Mouse (Mus musculus) ovary, postnatal 10 days (tissue): ENCODE data around the gene Fmnl1.

ENCODE experiments used
- DNase-seq: peaks from one replicate; pipeline ENCODE4 v3.0.0; 2022; ENCODE audit warnings: low spot score

Fmnl1 gene

DNA sequence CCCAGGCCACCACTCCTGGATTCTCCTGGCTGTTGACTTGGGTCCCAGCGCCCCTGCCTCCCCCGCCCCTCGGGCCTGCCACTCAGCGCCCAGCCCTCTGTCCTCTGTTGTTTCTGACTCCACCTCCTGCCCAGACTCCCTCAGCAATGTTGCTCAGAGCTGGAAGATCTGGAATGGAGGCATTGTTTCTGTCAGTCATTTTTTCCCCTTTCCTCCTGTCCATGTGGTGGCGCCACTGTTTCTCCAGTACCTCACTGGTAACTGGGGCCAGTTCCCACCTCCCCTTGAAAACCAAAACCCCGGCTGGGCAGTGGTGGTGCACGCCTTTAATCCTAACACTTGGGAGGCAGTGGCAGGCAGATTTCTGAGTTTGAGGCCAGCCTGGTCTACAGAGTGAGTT is 9.5 kb upstream of the Fmnl1 start:
- DNase-seq, result no peak

DNA sequence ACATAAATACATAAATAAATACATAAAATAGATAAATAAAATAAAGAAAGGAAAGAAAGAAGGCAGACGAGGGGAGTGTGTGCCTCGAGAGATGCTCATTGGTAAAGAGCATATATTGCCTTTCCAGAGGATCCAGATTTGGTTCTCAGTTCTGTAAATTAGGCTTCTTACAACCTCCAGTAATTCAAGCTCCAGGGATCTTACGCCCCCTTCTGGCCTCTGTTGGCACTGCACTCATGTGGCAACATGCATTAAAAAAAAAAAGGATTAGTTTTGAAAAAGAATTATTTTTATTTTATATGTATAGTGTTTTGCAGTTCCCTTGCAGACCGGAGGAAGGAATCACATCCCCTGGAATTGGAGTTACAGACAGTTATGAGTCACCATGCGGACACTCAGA is 8.8 kb upstream of the Fmnl1 start:
- DNase-seq, result no peak

DNA sequence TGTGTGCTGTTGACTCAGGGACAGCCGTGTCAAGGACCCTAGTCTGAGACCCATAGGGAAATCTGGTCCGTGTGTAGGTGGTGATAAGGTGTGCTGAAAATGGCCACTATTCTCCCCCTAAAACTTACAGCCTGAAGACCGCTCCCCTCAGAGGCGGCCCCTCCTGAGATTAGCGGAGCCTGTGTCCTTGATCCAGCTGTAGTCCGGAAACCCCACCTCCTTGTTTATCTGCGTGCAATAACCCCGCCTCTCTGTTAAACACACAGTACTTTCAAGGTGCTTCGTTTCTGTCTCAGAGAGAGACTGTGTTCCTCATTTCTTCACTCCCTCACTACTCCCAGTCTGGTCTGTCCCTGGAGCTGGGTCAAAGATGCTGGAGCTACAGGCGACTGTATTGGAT is 6.5 kb upstream of the Fmnl1 start:
- no peak for DNase-seq

DNA sequence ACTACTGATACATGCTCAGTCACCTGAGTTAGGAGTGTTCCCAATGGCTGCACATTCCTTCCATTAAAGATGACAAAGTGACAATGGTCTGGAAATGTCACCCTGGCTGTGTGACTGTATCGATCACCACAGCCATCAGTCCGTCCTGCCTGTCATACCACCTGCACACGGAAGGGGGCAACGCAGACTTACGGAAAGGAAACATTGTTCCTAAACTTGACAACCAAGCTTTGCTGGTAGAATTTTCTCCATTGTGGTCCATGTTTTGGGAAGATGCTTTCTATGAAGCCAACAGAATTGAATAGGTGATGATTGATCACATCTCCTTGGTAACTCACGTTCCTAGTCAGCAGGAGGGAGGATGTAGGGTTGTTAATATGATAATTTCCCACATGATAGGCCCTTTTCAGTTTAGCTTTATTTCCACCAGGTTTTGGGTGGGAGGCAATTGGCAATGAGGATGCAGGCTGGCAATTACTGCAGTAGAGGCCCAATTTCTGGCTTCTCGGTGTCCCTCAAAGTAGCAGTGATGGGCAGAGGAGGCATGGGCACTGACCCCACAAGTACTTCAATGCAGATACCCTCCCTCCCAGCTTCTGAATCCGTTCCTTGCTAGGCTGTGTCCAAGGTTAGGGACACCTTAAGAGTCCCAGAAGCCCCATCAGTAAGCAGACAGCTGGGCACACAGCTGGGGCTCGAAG is 2.1 kb upstream of the Fmnl1 start:
- no peak for DNase-seq

DNA sequence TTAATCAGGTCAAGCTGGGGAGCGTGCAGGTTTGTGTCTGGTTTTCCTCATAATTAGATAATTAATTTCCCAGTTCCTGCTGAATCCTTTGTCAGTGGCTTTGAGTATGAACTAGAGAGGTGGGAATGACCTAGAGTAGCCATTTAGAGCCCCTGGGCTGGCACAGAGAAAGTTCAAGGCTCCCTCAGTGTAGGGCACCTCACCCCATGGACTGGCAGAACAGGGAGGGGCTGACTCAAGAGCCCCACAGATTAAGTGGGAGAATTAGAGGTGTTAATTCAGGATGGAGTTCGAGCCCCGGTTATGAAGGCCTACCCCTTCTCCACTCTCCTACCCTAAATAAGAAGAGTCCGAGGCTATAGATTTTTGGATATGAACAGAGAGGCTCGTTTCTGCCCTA is 1.2 kb upstream of the Fmnl1 start:
- DNase-seq, result no peak

DNA sequence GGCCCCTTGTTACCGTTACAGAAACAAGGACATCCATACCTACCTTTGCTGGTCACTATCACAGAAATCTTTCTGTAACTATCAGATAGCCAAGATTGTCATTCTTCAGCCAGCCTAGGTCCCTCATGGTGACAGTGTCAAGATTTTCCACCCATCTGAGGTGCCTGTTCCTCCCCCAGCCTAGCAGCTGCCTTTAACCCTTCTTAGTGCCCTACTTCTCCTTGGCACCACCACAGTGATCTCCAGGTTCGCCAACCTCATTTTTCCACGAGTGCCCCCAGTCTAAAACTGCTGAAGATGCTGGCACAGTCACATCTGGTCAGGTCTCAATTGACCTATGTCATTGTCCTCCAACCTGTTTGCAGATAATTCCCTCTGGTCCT is 805 bp upstream of the Fmnl1 start:
- no peak for DNase-seq

DNA sequence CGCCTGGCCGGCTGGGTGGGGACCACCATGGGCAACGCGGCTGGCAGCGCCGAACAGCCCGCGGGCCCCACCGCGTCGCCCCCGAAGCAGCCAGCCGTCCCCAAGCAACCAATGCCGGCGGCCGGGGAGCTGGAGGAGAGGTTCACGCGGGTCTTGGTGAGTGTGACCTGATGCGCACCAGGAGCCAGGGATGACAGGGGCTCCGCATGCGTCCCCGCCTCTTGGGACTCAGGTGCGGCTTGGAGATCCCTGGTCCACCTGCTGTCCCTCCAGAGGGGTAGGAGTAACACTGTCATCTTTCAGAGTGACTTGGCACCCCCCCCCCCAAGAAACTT is 346 bp downstream of the Fmnl1 start:
- no peak for DNase-seq

DNA sequence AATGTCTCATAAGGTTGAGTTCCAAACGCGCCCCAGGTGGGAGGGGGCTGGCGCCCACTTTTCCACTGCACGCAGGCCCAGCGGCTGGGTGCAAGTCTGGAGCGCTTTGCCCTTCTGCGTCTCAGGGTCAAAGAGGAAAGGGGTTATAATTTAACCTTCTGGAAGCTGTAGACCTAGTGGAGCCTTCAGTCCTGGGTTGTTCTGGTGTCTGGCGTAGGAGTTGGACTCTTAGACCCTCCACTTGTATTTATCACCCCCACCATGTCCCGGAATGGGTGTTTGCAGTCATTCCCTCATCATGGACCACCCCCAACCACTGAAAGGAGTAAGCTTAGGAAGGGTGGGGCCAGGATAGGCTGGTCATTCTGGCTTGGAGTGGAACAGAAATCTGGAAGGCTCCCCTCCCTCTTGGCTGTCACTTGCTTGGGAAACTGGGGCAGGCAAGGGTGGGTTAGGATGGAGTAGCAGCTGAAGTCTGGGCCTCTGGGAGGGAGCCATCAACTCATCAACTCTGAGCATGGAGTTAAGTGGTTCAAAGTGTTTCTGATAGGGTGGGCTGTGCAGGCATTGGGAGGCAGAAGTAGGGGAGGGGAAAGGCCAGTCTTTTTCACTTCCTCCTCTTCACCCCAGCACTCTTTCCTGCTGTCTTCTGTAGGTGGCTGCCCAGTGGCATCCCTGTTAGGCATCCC is 940 bp downstream of the Fmnl1 start:
- DNase-seq, result no peak

DNA sequence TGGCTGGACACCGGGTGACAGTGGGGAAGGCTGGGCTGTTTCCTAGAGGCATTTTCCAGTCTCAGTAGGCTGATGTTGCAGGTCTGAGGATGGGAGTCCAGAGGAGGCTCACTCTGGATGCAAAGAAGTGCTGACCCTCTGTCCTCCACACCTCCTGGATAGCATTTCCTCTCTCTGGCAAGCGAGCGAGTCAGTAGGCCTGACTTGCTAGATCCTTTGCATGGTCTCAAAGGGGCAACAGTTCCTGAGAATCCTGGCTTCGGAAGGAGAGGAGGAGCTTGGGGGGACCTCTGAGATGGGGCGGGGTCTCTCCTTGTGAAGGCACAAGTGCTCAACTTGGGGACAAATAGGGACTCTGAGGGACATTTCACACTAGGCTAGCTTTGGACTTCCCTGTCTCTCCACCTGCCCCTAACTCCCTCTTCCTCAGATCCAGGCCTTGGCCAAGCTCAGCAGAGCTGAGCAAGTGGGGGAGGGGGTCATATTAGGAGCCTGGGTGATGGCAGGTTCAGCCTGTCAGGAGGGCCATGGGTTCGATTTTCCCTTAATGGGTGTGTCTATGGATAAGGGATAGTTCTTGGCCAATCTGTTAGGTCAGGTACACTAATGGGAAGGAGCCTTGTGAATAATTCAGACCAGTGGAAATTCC is 1.6 kb downstream of the Fmnl1 start:
- no peak for DNase-seq

DNA sequence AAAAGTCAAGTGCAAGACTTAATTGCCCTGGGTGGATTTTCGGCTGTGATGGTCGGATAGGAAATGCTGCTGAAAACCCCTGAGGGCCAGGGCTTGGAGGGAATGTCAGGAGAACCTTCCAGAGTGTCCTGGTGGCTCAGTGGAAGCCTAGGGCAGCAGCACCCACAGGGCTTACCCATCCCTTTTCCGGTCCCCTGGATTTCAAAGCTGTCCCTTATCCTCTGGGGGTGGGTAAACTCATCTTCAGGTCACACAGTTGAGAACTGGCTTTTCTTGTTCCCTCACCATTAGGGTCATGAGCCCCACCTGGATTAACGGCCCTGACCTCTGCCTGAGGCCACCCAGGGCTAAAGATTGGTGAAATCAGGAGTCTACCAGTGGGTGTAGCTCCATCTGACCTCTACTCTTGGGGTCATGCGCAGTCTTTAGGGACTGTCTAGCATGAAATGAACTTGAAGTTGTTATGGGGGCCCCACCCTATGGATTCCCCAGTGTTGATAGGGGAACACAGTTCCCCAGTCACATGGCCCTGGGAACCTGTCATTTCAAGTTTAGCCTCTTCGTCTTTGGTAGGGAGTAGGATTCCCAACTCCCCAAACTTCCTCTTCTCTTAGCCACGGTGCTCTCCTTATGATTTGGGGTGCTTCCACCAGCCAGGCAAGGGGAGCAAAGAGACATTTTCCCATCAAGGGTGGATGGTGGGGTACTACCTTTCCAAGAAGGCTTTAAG is 2.3 kb downstream of the Fmnl1 start:
- DNase-seq, result no peak

DNA sequence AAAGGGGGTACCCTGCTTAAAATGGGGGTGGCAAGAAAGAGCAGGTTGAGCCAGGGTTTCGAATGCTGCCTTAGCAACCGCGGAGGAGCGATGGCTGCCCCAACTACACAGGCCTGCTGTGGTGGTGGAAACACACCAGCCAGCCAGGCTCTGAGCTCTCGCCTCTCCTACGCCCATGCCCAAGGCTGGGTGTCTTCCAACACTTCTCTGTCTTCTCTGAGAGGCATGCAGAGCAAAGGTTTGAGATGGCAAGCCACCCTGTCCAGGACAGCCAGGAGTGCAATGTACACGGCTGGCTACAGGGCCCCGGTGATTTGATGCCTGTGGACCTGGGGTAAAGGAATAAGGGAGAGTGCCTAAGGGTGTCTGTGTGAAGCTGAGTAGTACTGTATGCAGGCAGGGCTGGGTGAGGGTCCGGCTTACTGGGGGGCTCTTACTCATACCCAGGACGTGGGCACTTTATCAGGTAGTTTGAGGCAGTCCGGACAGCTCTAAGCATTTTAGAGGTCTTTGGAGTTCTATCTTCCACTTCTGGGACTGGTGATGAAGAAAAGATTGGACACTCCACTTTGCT is 3.0 kb downstream of the Fmnl1 start:
- DNase-seq, result no peak

DNA sequence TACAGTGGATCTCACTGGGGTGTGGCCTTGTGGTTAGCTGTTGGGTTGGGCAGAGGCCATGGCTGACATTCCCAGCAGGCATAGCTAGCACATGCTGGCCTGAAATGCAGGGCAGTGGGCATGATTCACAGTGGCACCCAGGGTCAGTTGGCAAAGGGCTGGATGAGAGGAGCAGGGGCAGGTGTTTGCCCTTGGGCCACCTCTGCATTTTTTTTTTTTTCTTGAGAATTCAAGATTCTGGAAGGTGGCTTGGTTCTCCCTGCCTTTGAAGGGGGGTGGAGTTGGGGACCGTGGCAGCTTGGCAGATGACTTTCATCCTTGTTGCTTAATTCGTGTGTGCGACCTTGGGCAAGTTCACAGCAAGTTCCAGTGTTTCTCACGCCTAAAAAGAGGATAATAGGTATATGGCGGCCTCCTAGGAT is 3.5 kb downstream of the Fmnl1 start:
- DNase-seq, result no peak

DNA sequence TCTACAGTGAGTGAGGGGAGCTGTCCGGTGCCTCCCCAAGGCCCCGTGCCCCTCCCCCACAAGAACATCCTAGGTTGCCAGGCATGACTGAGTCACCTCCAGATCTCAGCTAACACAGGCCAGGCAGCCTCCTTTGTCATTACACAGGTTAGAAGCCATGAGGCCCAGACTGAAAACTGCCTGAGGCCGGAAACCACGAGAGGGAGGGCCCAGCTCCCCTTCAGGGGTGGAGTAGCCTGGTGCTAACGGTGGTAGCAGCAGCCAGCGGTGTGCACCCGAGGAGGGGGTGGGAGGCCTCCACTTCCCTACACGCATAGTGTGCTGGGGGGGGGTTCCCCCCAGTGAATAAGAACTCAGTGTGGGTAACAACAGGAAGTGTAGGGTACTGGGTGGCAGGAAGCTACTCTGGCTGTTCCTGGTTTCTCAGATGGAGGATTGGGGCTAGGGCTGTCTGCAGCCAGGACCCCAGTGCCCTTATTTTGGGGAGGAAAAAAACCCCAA is 4.0 kb downstream of the Fmnl1 start:
- DNase-seq, result no peak

DNA sequence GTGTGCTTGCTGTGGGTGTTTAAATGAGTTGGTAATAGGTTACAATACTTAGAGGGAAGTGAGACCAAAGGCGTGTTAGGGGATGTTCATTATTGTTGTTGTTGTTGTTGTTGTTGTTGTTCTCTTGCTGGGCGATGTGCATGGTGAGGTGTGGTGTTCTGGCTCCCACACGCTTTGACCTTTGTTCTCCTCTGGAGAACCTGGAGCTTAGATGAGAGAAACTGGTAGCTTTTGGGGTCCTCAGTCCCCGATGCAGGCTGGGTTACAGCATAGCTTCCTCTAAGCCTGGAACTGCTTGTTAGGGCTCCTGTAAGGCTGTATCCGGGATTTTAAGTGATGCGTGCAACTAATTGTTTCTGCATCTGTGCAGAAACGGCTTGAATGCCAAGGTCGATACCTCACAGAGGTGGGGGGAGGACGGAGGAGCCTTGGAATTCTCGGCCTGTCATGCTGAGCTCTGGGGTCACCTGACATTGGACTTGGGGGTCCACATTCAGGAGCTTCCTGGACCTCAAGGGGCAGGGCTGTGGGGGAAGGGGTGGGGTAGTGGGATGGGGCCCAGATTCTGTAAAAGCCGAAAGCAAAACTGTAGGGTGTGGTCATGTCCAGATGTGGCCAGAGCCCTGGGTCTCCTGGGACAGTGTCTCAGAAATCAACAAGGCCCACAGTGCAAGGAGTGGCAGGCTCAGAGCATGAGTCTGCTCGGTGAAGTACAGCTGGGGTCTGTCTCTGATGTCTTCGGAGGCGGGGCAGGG is 5.0 kb downstream of the Fmnl1 start:
- no peak for DNase-seq

DNA sequence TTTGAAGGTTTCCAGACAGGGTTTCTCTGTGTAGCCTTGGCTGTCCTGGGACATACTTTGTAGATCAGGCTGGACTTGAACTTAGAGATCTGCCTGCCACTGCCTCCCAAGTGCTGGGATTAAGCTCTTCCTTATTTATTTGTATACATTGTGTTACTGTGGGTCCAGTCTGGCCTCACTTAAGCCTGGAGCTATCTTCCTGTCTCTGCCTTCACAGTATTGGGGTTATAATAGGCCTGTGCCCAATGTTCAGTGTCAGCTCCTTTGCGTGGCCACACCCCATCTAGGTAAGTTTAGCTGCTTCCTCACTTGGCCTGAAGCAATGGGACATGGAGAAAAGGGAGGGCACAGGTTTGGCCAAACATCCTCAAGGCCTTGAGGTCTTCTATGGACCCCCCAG is 5.6 kb downstream of the Fmnl1 start:
- DNase-seq, result no peak

DNA sequence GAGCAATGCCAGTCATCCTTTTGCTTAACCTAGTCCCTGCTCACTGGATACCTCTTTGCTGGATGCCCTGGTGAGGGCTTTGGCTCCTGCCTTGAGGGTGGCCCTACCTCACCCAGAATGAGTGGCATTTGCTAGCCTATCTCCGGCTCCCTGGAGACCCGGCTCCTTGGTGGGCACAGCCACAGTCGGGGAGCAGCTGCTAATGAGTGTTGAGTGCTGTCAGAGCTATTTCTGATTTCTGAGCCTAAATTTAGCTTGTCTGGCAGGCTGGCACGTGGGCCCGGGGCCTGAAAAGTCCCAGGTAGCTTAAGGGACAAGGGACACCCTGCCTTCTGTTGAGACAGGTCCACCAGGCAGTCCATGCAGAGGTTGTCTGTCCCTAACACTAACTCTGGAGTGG is 6.3 kb downstream of the Fmnl1 start:
- no peak for DNase-seq

DNA sequence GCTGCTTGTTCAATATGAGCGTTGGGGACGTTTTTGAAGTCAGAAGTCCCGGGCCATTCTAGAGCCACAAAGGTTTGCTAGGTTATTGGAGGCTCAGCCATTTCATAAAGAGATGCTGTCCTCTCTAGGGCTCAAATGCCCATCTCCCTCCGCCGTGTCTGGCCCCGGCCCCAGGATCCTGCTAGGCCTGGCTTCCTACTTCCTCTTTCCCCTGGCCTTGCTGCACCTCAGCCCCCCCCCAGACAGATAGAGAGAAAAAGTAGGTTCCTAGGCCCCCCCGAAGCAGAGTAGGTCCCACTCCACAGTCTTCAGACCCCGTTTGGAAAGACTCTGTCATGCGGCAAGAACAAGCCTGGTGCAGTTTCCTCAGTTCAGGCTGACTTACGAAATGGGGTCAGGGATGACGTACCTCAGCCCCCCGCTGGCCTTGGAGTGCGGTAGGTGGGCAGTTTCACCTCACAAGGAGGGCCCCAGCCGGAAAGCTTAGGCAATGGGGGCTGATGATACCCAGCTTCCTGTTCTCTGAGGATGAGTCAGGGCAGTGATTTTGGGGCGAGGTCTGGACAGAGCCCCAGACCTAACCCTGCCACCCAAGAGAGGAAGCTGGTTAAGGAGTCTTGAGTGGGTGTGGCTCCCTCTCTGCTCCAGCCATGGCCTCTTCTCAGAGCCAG is 7.0 kb downstream of the Fmnl1 start:
- DNase-seq, result no peak

DNA sequence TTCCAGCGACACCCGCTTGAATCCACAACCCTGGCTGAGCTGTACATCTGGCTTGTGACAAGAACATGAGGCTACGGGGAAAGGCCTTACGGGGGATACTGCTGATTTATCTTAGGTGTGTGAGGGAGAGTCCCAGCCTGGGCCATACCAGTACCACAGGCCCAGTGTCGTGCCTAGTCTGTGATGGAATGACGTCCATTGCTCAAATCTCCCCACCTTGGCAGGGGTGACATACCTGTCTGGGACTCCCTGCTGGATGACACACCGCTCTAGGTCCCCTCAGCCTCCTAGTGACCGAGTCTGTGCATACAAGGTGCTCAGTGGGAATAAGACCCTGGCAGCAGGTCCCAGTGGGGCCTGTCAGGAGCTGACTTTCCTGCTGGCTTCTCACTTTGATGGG is 7.8 kb downstream of the Fmnl1 start:
- no peak for DNase-seq

DNA sequence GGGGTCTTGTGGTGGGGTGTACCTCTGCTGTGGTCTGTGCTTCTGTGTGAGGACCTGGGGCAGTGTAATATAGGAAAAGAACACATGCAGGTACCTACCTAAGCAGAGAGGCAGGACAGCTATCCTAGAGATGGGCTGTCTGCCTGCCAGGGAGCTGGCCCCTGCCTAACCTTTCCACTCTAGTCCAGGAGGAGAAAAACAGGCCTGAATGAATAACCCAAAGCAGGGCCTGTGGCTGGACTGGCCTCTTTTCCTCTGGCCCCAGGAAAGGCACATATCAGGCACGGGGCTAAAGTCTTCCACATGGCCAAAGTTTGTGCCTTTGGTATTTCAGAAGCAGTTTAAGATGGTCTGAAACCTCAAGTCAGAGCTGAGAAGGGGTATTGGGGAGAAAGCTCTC is 9.5 kb downstream of the Fmnl1 start:
- DNase-seq, result no peak

DNA sequence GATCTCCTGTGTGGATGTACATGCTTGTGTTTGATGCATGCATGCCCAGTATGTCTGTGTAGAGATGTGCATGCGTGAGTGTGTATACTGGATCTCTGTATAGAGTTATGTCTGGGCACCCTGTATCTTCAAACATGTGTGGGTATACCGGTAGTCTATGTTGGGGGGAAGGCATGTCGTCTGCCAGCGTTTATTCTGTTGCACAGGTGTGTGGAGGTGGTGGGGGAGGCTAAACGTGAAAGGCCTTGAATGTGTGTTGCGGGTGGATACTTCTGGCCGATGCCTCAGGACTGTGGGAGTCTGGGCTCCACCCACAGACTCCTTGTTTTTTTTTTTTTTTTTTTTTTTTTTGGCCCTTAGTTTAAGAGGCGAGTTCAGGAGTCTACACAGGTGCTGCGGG is 10.4 kb downstream of the Fmnl1 start:
- DNase-seq, result no peak

DNA sequence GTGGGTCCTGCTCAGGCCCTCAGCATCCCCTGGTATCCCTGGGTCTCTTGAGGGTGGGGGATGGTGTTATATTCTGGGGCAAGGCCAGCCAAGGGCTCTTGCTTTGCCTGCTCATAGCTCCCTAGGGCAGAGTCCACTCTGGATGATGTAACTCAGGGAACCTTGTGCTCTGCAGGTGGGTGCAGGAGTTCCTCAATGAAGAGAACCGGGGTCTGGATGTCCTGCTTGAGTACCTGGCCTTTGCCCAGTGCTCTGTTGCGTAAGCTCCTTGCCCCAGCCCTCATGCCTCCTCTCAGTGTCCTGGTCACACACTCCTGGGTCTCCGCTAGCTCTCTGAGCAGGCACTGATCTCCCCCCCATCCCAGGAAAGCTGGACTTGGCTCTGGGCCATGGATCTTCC is 11.0 kb downstream of the Fmnl1 start:
- DNase-seq, result no peak
